Mouse (Mus musculus) cerebellum, adult 2 months (tissue): Measurements from ENCODE around the gene Ccdc124. TPM values are rescaled to one million over a fixed set of nuclear protein-coding genes. Genes with fewer than 3 reads are reported as not detected.
A peak's percentile ranks its signal among the peaks of the same experiment; 100 is the strongest.

Source experiments
- DNase-seq, 2 experiments: peaks; one replicate each; pipeline ENCODE4 v3.0.0; 2021
- H3K27ac ChIP-seq: fragments of 200-500 bp; 2 replicates; pipeline ENCODE4 v1.5.1; 2012; ENCODE audit warnings: low read length, control low read depth, inconsistent platforms; ENCODE audit not compliant: insufficient read depth
- H3K27me3 ChIP-seq: fragments of 200-500 bp; 2 replicates; pipeline ENCODE4 v1.6.1; 2012; ENCODE audit warnings: inconsistent platforms, mild to moderate bottlenecking, low read length, moderate library complexity; ENCODE audit not compliant: control insufficient read depth, insufficient read depth
- H3K4me1 ChIP-seq: fragments of 200-500 bp; 2 replicates; pipeline ENCODE4 v1.6.1; 2011; ENCODE audit warnings: low read length; ENCODE audit not compliant: control insufficient read depth, insufficient read depth
- H3K4me3 ChIP-seq: fragments of 200-500 bp; replicated peaks from 2 replicates; pipeline ENCODE3; 2011; ENCODE audit warnings: mild to moderate bottlenecking, low read depth, low read length, control low read depth; ENCODE audit not compliant: insufficient read depth
- CTCF ChIP-seq: fragments of 200-500 bp; IDR thresholded peaks from 2 replicates; pipeline ENCODE4 v1.5.1; 2011; ENCODE audit warnings: low read depth, mild to moderate bottlenecking, control low read depth, low read length, moderate library complexity, borderline replicate concordance; ENCODE audit not compliant: insufficient read depth
- POLR2A ChIP-seq: fragments of 200-500 bp; IDR thresholded peaks from 2 replicates; pipeline ENCODE4 v1.6.1; 2011; ENCODE audit warnings: low read length, control low read depth, borderline replicate concordance; ENCODE audit not compliant: insufficient read depth
- WGBS: fragments of 180-500 bp; shearing (Covaris S2); methylation state at CpG from one replicate; pipeline ENCODE4 v1.1.7; 2018; 5-methylcytosine and 5-hydroxymethylcytosine counted together
- polyA plus RNA-seq: library from polyadenylated mRNA; depleted of rRNA; stranded (reverse); fragments of >200 nt; gene quantifications from 2 replicates; pipeline ENCODE4 v1.2.3, GENCODE M21; 2012; rRNA removed

The Ccdc124 gene
- polyA plus RNA-seq, 1 experiment, result 145 TPM

DNA sequence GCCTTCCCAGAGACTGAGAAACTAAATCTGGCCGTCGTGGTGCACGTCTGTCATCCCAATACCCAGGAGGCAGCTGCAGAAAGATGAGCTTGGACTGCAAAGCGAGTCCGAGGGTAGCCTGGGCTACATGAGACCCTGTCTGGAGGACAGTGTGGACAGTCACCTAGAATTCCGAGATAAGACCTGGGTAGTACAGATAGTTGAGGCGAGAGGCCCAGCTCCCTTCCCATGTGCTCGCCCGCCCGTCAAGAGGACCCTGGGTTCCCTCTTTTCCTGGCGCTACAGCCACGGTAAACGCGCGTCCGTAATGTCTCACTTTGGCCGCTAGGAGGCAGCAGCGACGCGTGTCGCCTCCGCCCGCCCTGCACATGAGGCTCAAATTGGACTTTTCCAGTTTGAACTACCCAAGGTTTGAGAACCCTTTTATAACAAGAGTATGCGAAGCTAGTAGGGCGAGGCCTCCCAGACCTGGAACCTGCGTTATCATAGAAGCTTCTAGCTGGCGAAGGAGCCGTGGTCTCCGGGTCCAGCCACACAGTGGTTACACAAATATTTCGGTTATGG lies 52.3 kb downstream of the Ccdc124 start:
- WGBS, result 14% methylated on average over 30 of the region's 30 CpGs
- Histone ChIP-seq H3K27me3 (peaks cover 2% of the 10 kb centered on the region; the same call in 1 of the 2 replicates), H3K4me1 (no peaks in the 10 kb centered on the region), H3K4me3 (no peak overlapping the region), H3K27ac (no peak overlapping the region)
- peak; percentile 51 to 68 for DNase-seq
- TF ChIP-seq POLR2A (no peak), CTCF (peak; percentile 96)

DNA sequence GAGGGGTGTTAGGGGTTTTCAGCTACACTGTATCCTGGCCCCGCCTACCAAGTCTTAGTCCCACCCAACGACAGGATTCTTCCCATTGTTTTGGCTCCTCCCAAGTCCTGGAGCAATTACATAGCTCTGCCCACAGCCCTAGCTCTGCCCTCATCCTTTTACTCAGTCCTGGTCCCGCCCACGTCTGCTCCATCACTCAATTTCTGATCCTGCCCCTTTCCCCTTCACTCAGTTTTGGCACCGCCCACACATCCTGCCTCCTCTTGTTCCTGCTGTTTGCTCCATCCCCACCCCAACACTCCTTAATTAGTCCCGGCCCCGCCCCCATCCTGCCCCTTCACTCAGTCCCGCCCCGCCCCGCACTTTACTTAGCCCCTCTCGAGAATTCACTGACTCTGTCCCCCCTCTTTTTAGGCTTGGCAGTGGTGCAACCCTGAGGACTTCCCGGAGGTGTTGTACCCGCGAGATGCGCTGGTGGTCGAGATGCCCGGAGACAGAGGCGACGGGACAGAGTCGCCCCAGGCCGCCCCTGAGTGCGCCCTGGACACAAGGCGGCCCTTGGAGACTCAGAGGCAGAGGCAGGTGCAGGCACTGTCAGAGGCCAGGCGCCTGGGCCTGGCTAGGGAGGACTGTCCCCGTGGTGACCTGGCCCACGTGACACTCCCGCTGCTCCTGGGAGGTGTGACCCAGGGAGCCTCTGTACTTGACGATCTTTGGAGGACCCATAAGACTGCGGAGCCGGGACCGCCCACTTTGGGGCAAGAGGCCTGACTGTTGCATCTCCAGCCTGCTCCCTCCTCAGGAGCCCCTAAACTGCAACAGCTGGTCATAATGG lies 53.4 kb downstream of the Ccdc124 start:
- no peak for TF ChIP-seq POLR2A
- no peak for TF ChIP-seq CTCF
- no peak overlapping the region for H3K27ac ChIP-seq
- H3K4me3 ChIP-seq, result no peak overlapping the region
- no peak for DNase-seq
- WGBS, result 7% methylated on average over 31 of the region's 31 CpGs
- H3K27me3 ChIP-seq, result peaks cover 2% of the 10 kb centered on the region; the same call in 1 of the 2 replicates
- no peaks in the 10 kb centered on the region for H3K4me1 ChIP-seq

Other genes starting within 250 kb of the Ccdc124 start
- 0.28 and 0.51 TPM in 2 replicates for gene Gdf15, start 241.5 kb downstream of the Ccdc124 start, polyA plus RNA-seq
- 28.3 and 32.5 TPM in 2 replicates for gene Pgpep1, start 213.5 kb downstream of the Ccdc124 start, polyA plus RNA-seq
- gene Lsm4, start 200.7 kb downstream of the Ccdc124 start, polyA plus RNA-seq, result 113 and 117 TPM in 2 replicates
- gene Jund, start 175.0 kb downstream of the Ccdc124 start, polyA plus RNA-seq, result 252 and 274 TPM in 2 replicates
- gene Iqcn, start 170.5 kb downstream of the Ccdc124 start, polyA plus RNA-seq, result 0.08 and 0.11 TPM in 2 replicates
- 0.13 TPM in 1 of 2 replicates, not detected in the other for gene Gm3336, start 155.4 kb downstream of the Ccdc124 start, polyA plus RNA-seq
- gene Pde4c, start 150.2 kb downstream of the Ccdc124 start, polyA plus RNA-seq, result 2.5 and 3.0 TPM in 2 replicates
- 1,156 and 1,176 TPM in 2 replicates for gene Rab3a, start 119.3 kb downstream of the Ccdc124 start, polyA plus RNA-seq
- 81.1 and 83.4 TPM in 2 replicates for gene Mpv17l2, start 113.0 kb downstream of the Ccdc124 start, polyA plus RNA-seq
- gene Pik3r2, start 97.2 kb downstream of the Ccdc124 start, polyA plus RNA-seq, result 150 and 158 TPM in 2 replicates
- 69.5 and 70.4 TPM in 2 replicates for gene Mast3, start 68.9 kb downstream of the Ccdc124 start, polyA plus RNA-seq
- 1.8 and 1.9 TPM in 2 replicates for gene Il12rb1, start 65.5 kb downstream of the Ccdc124 start, polyA plus RNA-seq
- 33.1 and 34.0 TPM in 2 replicates for gene Arrdc2, start 34.2 kb downstream of the Ccdc124 start, polyA plus RNA-seq
- 19.4 and 22.1 TPM in 2 replicates for gene Kcnn1, start 10.7 kb downstream of the Ccdc124 start, polyA plus RNA-seq
- 6.7 and 6.9 TPM in 2 replicates for gene Slc5a5, start 18.8 kb upstream of the Ccdc124 start, polyA plus RNA-seq
- 1,458 and 1,510 TPM in 2 replicates for gene Rpl18a, start 23.5 kb upstream of the Ccdc124 start, polyA plus RNA-seq
- gene Map1s, start 32.0 kb upstream of the Ccdc124 start, polyA plus RNA-seq, result 53.4 and 53.7 TPM in 2 replicates